Mouse (Mus musculus): Measurements from ENCODE around the gene Setx. TPM values are rescaled to one million over a fixed set of nuclear protein-coding genes. Genes with fewer than 3 reads are reported as not detected.
A peak's percentile ranks its signal among the peaks of the same experiment; 100 is the strongest.

Gene Setx
- polyA plus RNA-seq, 1 experiment from 2014 or later: 21.8 TPM

DNA sequence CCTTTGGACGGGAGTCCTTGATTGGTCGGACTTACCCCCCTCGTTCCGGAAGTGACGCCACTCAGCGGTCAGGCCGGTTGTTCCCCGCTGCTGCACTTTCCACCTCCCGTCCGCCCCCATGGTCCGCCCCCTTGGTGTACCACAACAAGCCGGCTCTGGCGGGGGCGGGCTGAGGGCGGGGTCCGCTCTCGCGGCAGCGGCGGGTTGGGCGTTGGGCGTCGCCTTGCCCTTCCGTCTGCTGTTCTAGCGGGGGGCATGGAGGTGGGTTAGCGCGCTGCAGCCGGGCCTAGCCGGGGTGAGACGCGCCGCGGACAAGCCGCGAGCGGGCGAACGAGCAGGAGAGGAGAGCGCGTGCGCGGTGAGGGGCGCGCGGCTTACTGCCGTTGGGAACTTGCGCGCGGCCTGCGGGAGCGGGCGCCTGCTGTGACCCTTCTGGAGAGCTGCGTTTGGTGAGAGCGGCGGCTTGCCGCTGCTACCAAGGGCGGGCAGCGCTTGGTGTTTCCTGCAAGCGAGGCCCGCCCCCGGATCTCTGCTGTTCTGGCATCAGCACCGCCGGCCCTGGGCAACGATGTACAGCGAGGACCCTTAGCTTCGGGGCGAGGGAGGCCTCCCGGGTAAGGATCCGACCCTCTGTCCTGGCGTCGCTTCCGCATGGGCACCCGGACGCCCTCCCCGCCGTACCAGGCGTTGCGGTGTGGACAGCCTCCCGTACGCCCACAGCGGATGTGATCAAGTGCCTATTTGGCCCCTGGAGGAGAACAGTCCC lies 1.1 kb downstream of the Setx start:
- peak; percentile 99 for DNase-seq (ENCODE audit: low spot score)
- H3K4me2 ChIP-seq (replicated peaks; ENCODE audit: low read depth, low read length): peak overlapping the region; percentile 77
- H3K9ac ChIP-seq (ENCODE audit: low read depth, low read length): peak overlapping the region; percentile 85
- H3K27me3 ChIP-seq (ENCODE audit: control insufficient read depth, insufficient read depth, low read length): no peaks in the 10 kb centered on the region
- H3K27ac ChIP-seq (ENCODE audit: low read depth, low read length): peak overlapping the region; percentile 93
- H3K4me1 ChIP-seq (replicated peaks; ENCODE audit: control insufficient read depth, insufficient read depth, low read length): no peaks in the 10 kb centered on the region
- no peaks in the 10 kb centered on the region for H3K9me3 ChIP-seq (ENCODE audit: control insufficient read depth, low read length)
- under 1% methylated on average over 74 of the region's 81 CpGs for whole genome bisulfite sequencing
- no peaks in the 10 kb centered on the region for H3K36me3 ChIP-seq (ENCODE audit: control insufficient read depth, insufficient read depth, low read length)
- peak overlapping the region; percentile 78 for H3K4me3 ChIP-seq (ENCODE audit: low read depth, low read length)
- peak; percentile 99 for ATAC-seq (ENCODE audit: low FRiP score)

DNA sequence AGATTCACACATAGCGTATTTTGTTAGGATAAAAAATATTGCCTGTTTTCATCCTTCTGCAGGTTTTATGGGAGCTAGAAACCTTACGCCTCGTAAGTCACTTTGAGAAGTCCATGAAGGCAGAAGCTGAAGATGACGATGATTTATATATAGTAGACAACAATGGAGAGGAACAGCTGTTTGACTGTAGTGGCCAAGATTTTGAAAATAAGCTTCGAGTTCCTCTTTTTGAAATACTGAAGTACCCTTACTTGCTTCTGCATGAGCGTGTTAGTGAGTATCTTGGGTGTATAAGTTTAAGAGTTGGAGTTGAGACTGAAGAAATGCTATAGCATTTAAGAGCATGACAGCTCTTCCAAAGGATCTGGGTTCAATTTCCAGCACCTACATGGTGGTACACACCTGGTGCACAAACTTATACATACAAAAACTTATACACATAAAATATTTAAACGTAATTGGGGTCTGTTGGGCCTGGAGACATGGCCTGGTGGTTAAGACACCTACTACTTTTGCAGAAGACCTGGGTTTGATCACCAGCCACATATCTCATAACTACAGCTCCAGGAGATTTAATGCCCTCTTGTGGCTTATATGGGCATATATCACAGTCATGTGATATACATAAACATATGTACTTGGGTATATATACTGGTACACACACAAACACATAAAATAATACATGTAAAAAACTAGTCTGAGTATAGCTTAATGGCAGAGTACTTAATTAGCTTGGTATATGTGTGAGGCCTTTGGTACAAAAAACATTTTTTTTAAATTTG lies 6.3 kb downstream of the Setx start:
- 93% methylated on average over 7 of the region's 7 CpGs for WGBS
- no peak for DNase-seq (ENCODE audit: low spot score)
- Histone ChIP-seq H3K4me2 (replicated peaks; ENCODE audit: low read depth, low read length) (no peak overlapping the region), H3K4me3 (ENCODE audit: low read depth, low read length) (no peak overlapping the region), H3K36me3 (ENCODE audit: control insufficient read depth, insufficient read depth, low read length) (peaks cover 3% of the 10 kb centered on the region; the same call in 1 of the 2 replicates), H3K4me1 (replicated peaks; ENCODE audit: control insufficient read depth, insufficient read depth, low read length) (no peaks in the 10 kb centered on the region), H3K9me3 (ENCODE audit: control insufficient read depth, low read length) (no peaks in the 10 kb centered on the region), H3K9ac (ENCODE audit: low read depth, low read length) (no peak overlapping the region), H3K27ac (ENCODE audit: low read depth, low read length) (no peak overlapping the region), H3K27me3 (ENCODE audit: control insufficient read depth, insufficient read depth, low read length) (no peaks in the 10 kb centered on the region)
- ATAC-seq (ENCODE audit: low FRiP score): no peak

DNA sequence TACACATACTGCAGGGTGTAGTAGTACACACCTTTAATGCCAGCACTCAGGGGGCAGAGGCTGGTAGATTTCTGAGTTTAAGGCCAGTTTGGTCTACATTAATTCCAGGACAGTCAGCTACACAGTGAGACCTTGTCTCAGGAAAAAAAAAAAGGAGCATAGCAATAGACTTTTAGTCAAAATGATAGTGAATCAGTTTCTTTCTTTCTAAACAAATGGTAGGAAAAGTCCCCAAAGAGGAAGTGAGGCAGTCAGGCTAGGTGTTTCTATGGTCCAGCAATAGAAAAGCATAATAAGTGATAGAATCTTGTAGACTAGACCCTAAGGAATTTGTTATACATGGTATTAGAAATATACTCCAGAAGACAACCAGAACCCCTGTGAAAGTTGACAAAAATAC lies 11.2 kb downstream of the Setx start:
- Histone ChIP-seq H3K4me1 (replicated peaks; ENCODE audit: control insufficient read depth, insufficient read depth, low read length) (no peaks in the 10 kb centered on the region), H3K27me3 (ENCODE audit: control insufficient read depth, insufficient read depth, low read length) (no peaks in the 10 kb centered on the region), H3K4me2 (replicated peaks; ENCODE audit: low read depth, low read length) (no peak overlapping the region), H3K4me3 (ENCODE audit: low read depth, low read length) (no peak overlapping the region), H3K27ac (ENCODE audit: low read depth, low read length) (no peak overlapping the region), H3K9ac (ENCODE audit: low read depth, low read length) (no peak overlapping the region), H3K9me3 (ENCODE audit: control insufficient read depth, low read length) (no peaks in the 10 kb centered on the region), H3K36me3 (ENCODE audit: control insufficient read depth, insufficient read depth, low read length) (peaks cover 3% of the 10 kb centered on the region)
- DNase-seq (ENCODE audit: low spot score): no peak
- ATAC-seq (ENCODE audit: low FRiP score): no peak

DNA sequence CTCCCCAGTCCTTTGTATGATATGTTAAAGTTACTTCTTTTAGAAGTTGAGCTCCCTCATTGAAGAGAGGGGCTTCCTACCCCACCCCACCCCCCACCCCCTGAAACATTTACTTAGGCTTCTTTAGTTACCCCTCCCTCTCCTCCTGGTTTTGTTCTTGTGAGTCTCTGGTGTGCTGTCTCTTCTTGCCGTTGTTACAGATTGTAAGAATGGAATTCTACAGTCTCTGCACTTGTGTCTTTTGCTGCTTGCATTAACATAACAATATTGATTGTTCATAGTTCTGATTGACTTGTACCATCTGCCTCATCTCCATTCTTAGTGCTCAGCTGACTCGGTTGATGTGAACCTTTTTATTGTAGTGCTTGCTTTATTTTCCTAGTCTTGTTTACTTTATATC lies 28.0 kb downstream of the Setx start:
- H3K9ac ChIP-seq (ENCODE audit: low read depth, low read length): no peak overlapping the region
- H3K27ac ChIP-seq (ENCODE audit: low read depth, low read length): no peak overlapping the region
- H3K9me3 ChIP-seq (ENCODE audit: control insufficient read depth, low read length): no peaks in the 10 kb centered on the region
- ATAC-seq (ENCODE audit: low FRiP score) (no peak), DNase-seq (ENCODE audit: low spot score) (no peak)
- no peaks in the 10 kb centered on the region for H3K4me1 ChIP-seq (replicated peaks; ENCODE audit: control insufficient read depth, insufficient read depth, low read length)
- WGBS: 51% methylated on average over 2 of the region's 2 CpGs
- no peaks in the 10 kb centered on the region for H3K27me3 ChIP-seq (ENCODE audit: control insufficient read depth, insufficient read depth, low read length)
- no peak overlapping the region for H3K4me3 ChIP-seq (ENCODE audit: low read depth, low read length)
- H3K4me2 ChIP-seq (replicated peaks; ENCODE audit: low read depth, low read length): no peak overlapping the region
- H3K36me3 ChIP-seq (ENCODE audit: control insufficient read depth, insufficient read depth, low read length): 0 out of 2 replicates have a peak, but pooled peaks cover 2% of the 10 kb centered on the region

DNA sequence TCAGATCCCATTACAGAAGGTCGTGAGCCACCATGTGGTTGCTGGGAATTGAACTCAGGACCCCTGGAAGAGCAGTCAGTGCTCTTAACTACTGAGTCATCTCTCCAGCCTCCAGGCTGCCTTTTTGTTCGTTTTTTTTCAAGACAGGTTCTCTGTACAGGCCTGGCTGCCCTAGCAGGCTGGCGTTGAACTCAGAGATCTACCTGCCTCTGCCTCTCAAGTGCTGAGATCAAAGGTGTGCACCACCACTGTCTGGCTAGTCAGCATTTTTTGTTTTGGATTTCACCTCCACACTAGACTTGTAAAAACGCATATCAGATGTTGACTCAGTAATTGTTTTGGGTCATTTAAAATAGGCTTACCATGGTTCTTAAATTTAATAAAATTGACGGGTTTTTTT lies 44.1 kb downstream of the Setx start:
- no peaks in the 10 kb centered on the region for H3K9me3 ChIP-seq (ENCODE audit: control insufficient read depth, low read length)
- peaks cover 5% of the 10 kb centered on the region; the same call in 1 of the 2 replicates for H3K36me3 ChIP-seq (ENCODE audit: control insufficient read depth, insufficient read depth, low read length)
- H3K27ac ChIP-seq (ENCODE audit: low read depth, low read length): no peak overlapping the region
- no peak for ATAC-seq (ENCODE audit: low FRiP score)
- 94% methylated on average over 5 of the region's 5 CpGs for WGBS
- no peak overlapping the region for H3K4me2 ChIP-seq (replicated peaks; ENCODE audit: low read depth, low read length)
- H3K27me3 ChIP-seq (ENCODE audit: control insufficient read depth, insufficient read depth, low read length): no peaks in the 10 kb centered on the region
- H3K9ac ChIP-seq (ENCODE audit: low read depth, low read length): no peak overlapping the region
- DNase-seq (ENCODE audit: low spot score): no peak
- H3K4me3 ChIP-seq (ENCODE audit: low read depth, low read length): no peak overlapping the region
- no peaks in the 10 kb centered on the region for H3K4me1 ChIP-seq (replicated peaks; ENCODE audit: control insufficient read depth, insufficient read depth, low read length)

DNA sequence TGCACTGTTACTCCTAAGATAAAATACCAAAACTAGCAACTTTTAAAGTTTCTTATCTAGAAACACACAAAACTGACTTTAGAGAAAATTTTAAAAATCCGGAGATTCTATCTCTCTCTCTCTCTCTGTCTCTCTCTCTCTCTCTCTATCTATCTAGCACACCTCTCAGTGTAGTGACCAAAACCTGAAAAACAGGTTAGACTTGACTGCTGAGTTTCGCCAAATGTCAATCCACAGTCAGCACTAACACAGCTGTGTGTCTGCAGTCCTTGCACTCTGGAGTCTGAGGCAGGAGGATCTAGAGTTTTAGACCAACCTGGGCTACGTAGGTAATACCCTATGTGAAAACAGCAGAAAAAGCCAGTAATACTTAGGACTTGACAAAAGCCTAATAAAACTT lies 50.9 kb downstream of the Setx start:
- Histone ChIP-seq H3K9me3 (ENCODE audit: control insufficient read depth, low read length) (no peaks in the 10 kb centered on the region), H3K36me3 (ENCODE audit: control insufficient read depth, insufficient read depth, low read length) (peaks cover 7% of the 10 kb centered on the region; the same call in 1 of the 2 replicates), H3K4me3 (ENCODE audit: low read depth, low read length) (no peak overlapping the region), H3K27me3 (ENCODE audit: control insufficient read depth, insufficient read depth, low read length) (no peaks in the 10 kb centered on the region), H3K4me1 (replicated peaks; ENCODE audit: control insufficient read depth, insufficient read depth, low read length) (no peaks in the 10 kb centered on the region), H3K27ac (ENCODE audit: low read depth, low read length) (no peak overlapping the region), H3K9ac (ENCODE audit: low read depth, low read length) (no peak overlapping the region), H3K4me2 (replicated peaks; ENCODE audit: low read depth, low read length) (no peak overlapping the region)
- no peak for ATAC-seq (ENCODE audit: low FRiP score)
- DNase-seq (ENCODE audit: low spot score): no peak
- WGBS: 92% methylated on average over 3 of the region's 3 CpGs

DNA sequence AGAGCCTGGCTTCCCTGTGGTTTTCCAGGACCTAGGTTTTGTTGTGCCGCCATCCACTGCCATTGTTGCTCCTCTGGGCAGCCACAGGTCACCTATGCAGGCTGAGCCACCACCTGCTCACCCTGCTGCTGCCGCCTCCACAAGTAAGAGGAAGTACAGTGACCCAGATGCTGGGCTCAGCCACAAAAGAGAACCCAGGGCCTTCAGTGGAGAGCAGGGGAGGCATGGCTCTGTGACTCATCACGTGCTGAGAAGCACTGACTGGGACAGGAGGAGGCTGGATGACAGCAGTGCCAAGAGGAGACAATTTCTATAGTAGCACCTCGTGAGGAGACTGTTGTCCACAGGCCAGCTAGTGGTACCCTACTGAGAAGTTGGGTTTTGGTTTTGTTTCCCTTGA lies 55.8 kb downstream of the Setx start:
- H3K36me3 ChIP-seq (ENCODE audit: control insufficient read depth, insufficient read depth, low read length): peaks cover 4% of the 10 kb centered on the region; the same call in 1 of the 2 replicates

DNA sequence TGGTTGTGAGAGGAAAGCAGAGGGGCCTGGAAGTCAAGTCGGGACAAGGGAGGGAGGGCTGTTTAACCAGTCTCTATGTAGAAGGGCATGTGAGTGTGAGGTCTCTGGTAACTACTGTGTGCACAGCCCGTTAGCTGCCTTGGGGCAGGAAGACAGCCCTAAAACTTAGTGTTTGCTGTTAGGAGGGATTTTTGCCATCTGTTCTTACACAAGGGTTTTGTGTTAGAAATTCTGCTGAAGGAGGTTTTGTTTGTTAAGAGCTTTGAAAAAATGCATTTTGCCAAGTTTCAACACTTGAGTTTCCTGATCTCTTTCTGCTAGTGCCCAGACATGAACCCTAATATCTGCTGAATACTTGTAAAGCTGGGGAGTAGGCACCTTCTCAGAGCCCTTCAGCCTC lies 57.1 kb downstream of the Setx start:
- no peak overlapping the region for H3K4me2 ChIP-seq (replicated peaks; ENCODE audit: low read depth, low read length)
- H3K27me3 ChIP-seq (ENCODE audit: control insufficient read depth, insufficient read depth, low read length): no peaks in the 10 kb centered on the region
- no peak overlapping the region for H3K27ac ChIP-seq (ENCODE audit: low read depth, low read length)
- H3K4me1 ChIP-seq (replicated peaks; ENCODE audit: control insufficient read depth, insufficient read depth, low read length): no peaks in the 10 kb centered on the region
- H3K9ac ChIP-seq (ENCODE audit: low read depth, low read length): no peak overlapping the region
- WGBS: 81% methylated on average over 2 of the region's 2 CpGs
- DNase-seq (ENCODE audit: low spot score): no peak
- H3K9me3 ChIP-seq (ENCODE audit: control insufficient read depth, low read length): no peaks in the 10 kb centered on the region
- ATAC-seq (ENCODE audit: low FRiP score): no peak
- H3K36me3 ChIP-seq (ENCODE audit: control insufficient read depth, insufficient read depth, low read length): peaks cover 4% of the 10 kb centered on the region; the same call in 1 of the 2 replicates
- H3K4me3 ChIP-seq (ENCODE audit: low read depth, low read length): no peak overlapping the region

More for the DNA sequence above, 55.8 kb downstream of the Setx start:
- DNase-seq (ENCODE audit: low spot score) (no peak), ATAC-seq (ENCODE audit: low FRiP score) (no peak)
- Histone ChIP-seq H3K4me2 (replicated peaks; ENCODE audit: low read depth, low read length) (no peak overlapping the region), H3K9me3 (ENCODE audit: control insufficient read depth, low read length) (no peaks in the 10 kb centered on the region), H3K27ac (ENCODE audit: low read depth, low read length) (no peak overlapping the region), H3K4me1 (replicated peaks; ENCODE audit: control insufficient read depth, insufficient read depth, low read length) (no peaks in the 10 kb centered on the region), H3K4me3 (ENCODE audit: low read depth, low read length) (no peak overlapping the region), H3K9ac (ENCODE audit: low read depth, low read length) (no peak overlapping the region), H3K27me3 (ENCODE audit: control insufficient read depth, insufficient read depth, low read length) (no peaks in the 10 kb centered on the region)
- WGBS: 85% methylated on average over 4 of the region's 4 CpGs
